Mouse (Mus musculus): Measurements from ENCODE around the gene Asz1. TPM values are rescaled to one million over a fixed set of nuclear protein-coding genes. Genes with fewer than 3 reads are reported as not detected.

Asz1 gene
- polyA plus RNA-seq, 1 experiment = not detected

DNA sequence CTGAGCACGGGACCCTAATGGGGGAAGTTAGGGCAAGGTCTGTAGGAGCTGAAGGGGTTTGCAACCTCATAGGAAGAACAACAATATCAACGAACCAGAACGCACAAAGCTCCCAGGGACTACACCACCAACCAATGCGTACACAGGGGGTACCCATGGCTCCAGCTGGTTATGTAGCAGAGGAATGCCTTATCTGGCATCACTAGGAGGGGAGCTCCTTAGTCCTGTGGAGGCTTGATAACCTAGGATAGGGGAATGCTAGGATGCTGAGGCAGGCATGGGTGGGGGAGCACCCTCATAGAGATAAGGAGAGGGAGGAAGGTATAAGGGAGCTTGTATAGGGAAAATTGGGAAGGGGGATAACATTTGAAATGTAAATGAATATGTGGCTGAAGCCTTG, 51.0 kb downstream of the Asz1 start:
- H3K27me3 ChIP-seq (ENCODE audit: control insufficient read depth, insufficient read depth, insufficient read length) = no peaks in the 10 kb centered on the region
- no peak for TF ChIP-seq USF1 (IDR thresholded peaks at IDR 0.05; ENCODE audit: low read depth)
- TF ChIP-seq MAX (IDR thresholded peaks at IDR 0.05) = no peak
- TF ChIP-seq CTCF (IDR thresholded peaks at IDR 0.05; ENCODE audit: control insufficient read depth, insufficient read depth, insufficient read length) = no peak
- no peak for TF ChIP-seq MYOG (IDR thresholded peaks at IDR 0.05; ENCODE audit: control insufficient read depth, extremely low read depth, insufficient read length)
- no peak for TF ChIP-seq CEBPB (IDR thresholded peaks at IDR 0.05; ENCODE audit: low read depth)
- no peak for TF ChIP-seq FOSL1 (IDR thresholded peaks at IDR 0.05; ENCODE audit: insufficient read depth, low read length, poor library complexity, severe bottlenecking)
- no peak for TF ChIP-seq MYOD1 (IDR thresholded peaks at IDR 0.05; ENCODE audit: control insufficient read depth, insufficient read length, low read depth)
- H3K36me3 ChIP-seq (ENCODE audit: control insufficient read depth, insufficient read depth) = no peaks in the 10 kb centered on the region
- no peaks in the 10 kb centered on the region for H3K79me3 ChIP-seq (ENCODE audit: low read depth)
- H3ac ChIP-seq (ENCODE audit: control insufficient read depth, insufficient read length, low read depth) = no peak overlapping the region
- no peak overlapping the region for H3K4me3 ChIP-seq (ENCODE audit: insufficient read depth, poor library complexity, severe bottlenecking)
- no peaks in the 10 kb centered on the region for H3K79me2 ChIP-seq (ENCODE audit: control insufficient read depth, insufficient read depth)

DNA sequence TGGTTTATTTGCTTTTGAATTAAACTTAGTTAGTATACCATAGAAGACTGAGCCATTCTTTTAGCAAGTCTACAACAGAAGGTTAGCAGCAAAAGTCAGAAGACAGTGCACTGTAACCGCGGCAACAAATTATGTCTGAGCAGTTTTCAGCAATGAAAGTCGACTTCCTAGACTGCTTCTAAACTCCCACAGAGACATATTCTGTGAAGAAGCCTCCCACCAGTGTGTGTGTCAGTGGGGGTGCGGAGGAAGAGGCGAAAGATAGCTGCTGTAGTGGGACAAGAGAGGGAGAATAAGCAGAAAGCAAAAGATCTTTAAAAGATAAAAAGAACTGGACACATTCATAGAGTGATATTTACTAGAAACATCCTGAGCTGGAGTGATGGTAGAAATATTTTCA, 57.2 kb downstream of the Asz1 start:
- TF ChIP-seq CEBPB (IDR thresholded peaks at IDR 0.05; ENCODE audit: low read depth) (no peak), MYOD1 (IDR thresholded peaks at IDR 0.05; ENCODE audit: control insufficient read depth, insufficient read length, low read depth) (no peak), FOSL1 (IDR thresholded peaks at IDR 0.05; ENCODE audit: insufficient read depth, low read length, poor library complexity, severe bottlenecking) (no peak), USF1 (IDR thresholded peaks at IDR 0.05; ENCODE audit: low read depth) (no peak), MYOG (IDR thresholded peaks at IDR 0.05; ENCODE audit: control insufficient read depth, extremely low read depth, insufficient read length) (no peak), MAX (IDR thresholded peaks at IDR 0.05) (no peak), CTCF (IDR thresholded peaks at IDR 0.05; ENCODE audit: control insufficient read depth, insufficient read depth, insufficient read length) (no peak)
- H3K79me2 ChIP-seq (ENCODE audit: control insufficient read depth, insufficient read depth) = no peaks in the 10 kb centered on the region
- no peak overlapping the region for H3ac ChIP-seq (ENCODE audit: control insufficient read depth, insufficient read length, low read depth)
- H3K79me3 ChIP-seq (ENCODE audit: low read depth) = no peaks in the 10 kb centered on the region
- H3K27me3 ChIP-seq (ENCODE audit: control insufficient read depth, insufficient read depth, insufficient read length) = no peaks in the 10 kb centered on the region
- H3K36me3 ChIP-seq (ENCODE audit: control insufficient read depth, insufficient read depth) = no peaks in the 10 kb centered on the region
- no peak overlapping the region for H3K4me3 ChIP-seq (ENCODE audit: insufficient read depth, poor library complexity, severe bottlenecking)

DNA sequence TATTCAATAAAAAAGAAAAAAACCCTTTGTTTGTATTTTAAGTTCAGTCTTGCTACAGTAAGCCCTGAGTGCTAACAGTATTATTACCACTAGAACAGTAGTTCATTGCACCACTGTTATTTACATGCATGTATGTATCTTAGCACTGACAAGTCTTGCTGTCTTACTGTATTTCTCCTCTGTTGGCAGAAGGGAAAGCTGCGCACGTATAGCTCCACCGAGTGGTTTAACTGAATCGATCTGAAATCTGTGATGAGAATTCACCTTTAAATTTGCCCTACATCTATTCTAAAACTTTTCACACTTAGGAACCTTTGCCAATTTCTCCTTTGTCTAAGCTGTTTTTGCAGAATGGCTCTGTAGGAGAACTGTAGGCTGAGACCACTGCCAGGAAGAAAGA, 64.6 kb downstream of the Asz1 start:
- no peaks in the 10 kb centered on the region for H3K79me2 ChIP-seq (ENCODE audit: control insufficient read depth, insufficient read depth)
- H3K79me3 ChIP-seq (ENCODE audit: low read depth) = no peaks in the 10 kb centered on the region
- H3ac ChIP-seq (ENCODE audit: control insufficient read depth, insufficient read length, low read depth) = no peak overlapping the region
- H3K27me3 ChIP-seq (ENCODE audit: control insufficient read depth, insufficient read depth, insufficient read length) = no peaks in the 10 kb centered on the region
- TF ChIP-seq FOSL1 (IDR thresholded peaks at IDR 0.05; ENCODE audit: insufficient read depth, low read length, poor library complexity, severe bottlenecking) = no peak
- TF ChIP-seq MYOG (IDR thresholded peaks at IDR 0.05; ENCODE audit: control insufficient read depth, extremely low read depth, insufficient read length) = no peak
- no peak overlapping the region for H3K4me3 ChIP-seq (ENCODE audit: insufficient read depth, poor library complexity, severe bottlenecking)
- no peaks in the 10 kb centered on the region for H3K36me3 ChIP-seq (ENCODE audit: control insufficient read depth, insufficient read depth)

DNA sequence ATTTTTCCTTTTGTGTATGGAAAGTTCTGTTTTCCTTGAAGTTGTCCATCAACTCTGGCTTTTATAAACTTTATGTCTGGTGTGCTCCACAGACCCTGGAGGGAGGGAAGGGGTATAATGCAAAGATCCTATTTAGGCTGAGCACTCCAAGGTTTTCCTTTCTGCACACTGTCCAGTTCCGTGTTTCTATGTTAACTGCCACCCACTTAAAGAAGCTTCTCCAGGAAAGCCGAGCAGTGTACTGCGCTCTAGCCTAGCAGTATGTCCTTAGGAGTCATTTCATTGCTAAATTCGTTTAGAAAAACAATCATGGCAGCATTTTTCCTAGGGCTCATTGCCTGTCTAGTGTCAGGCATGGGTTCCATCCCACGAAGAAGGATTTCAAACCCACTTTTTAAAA, 65.7 kb downstream of the Asz1 start:
- Histone ChIP-seq H3ac (ENCODE audit: control insufficient read depth, insufficient read length, low read depth) (no peak overlapping the region), H3K36me3 (ENCODE audit: control insufficient read depth, insufficient read depth) (no peaks in the 10 kb centered on the region), H3K27me3 (ENCODE audit: control insufficient read depth, insufficient read depth, insufficient read length) (no peaks in the 10 kb centered on the region), H3K79me3 (ENCODE audit: low read depth) (no peaks in the 10 kb centered on the region), H3K4me3 (ENCODE audit: insufficient read depth, poor library complexity, severe bottlenecking) (no peak overlapping the region), H3K79me2 (ENCODE audit: control insufficient read depth, insufficient read depth) (no peaks in the 10 kb centered on the region)
- TF ChIP-seq CTCF (IDR thresholded peaks at IDR 0.05; ENCODE audit: control insufficient read depth, insufficient read depth, insufficient read length) = no peak
- TF ChIP-seq FOSL1 (IDR thresholded peaks at IDR 0.05; ENCODE audit: insufficient read depth, low read length, poor library complexity, severe bottlenecking) = no peak
- no peak for TF ChIP-seq USF1 (IDR thresholded peaks at IDR 0.05; ENCODE audit: low read depth)
- TF ChIP-seq MYOG (IDR thresholded peaks at IDR 0.05; ENCODE audit: control insufficient read depth, extremely low read depth, insufficient read length) = no peak
- no peak for TF ChIP-seq MYOD1 (IDR thresholded peaks at IDR 0.05; ENCODE audit: control insufficient read depth, insufficient read length, low read depth)
- no peak for TF ChIP-seq MAX (IDR thresholded peaks at IDR 0.05)
- TF ChIP-seq CEBPB (IDR thresholded peaks at IDR 0.05; ENCODE audit: low read depth) = no peak

DNA sequence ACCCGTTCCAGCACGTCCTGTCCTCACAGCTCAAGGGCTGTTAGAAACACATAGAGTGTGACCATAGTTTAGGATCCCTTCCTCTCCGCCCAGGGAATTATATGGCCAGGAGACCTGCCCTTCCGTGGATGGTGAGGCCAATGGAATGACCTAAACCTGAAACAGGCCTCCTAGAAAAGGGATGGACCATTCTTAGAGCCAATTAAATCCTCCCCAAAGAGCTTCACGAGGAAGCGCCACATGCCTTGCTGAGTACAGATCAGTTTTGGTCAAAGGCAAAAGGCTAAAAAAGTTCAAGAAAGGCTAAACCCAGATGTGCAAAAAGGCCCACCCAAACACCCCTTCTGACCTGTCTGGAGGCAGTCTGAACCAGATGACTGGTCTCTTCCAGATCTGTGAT, 76.6 kb downstream of the Asz1 start:
- no peaks in the 10 kb centered on the region for H3K36me3 ChIP-seq (ENCODE audit: control insufficient read depth, insufficient read depth)
- no peaks in the 10 kb centered on the region for H3K79me2 ChIP-seq (ENCODE audit: control insufficient read depth, insufficient read depth)
- H3K79me3 ChIP-seq (ENCODE audit: low read depth) = no peaks in the 10 kb centered on the region
- no peak overlapping the region for H3ac ChIP-seq (ENCODE audit: control insufficient read depth, insufficient read length, low read depth)
- H3K4me3 ChIP-seq (ENCODE audit: insufficient read depth, poor library complexity, severe bottlenecking) = no peak overlapping the region
- TF ChIP-seq USF1 (IDR thresholded peaks at IDR 0.05; ENCODE audit: low read depth) = no peak
- TF ChIP-seq MYOD1 (IDR thresholded peaks at IDR 0.05; ENCODE audit: control insufficient read depth, insufficient read length, low read depth) = no peak
- no peak for TF ChIP-seq CEBPB (IDR thresholded peaks at IDR 0.05; ENCODE audit: low read depth)
- TF ChIP-seq MYOG (IDR thresholded peaks at IDR 0.05; ENCODE audit: control insufficient read depth, extremely low read depth, insufficient read length) = no peak
- no peak for TF ChIP-seq CTCF (IDR thresholded peaks at IDR 0.05; ENCODE audit: control insufficient read depth, insufficient read depth, insufficient read length)
- TF ChIP-seq MAX (IDR thresholded peaks at IDR 0.05) = no peak
- TF ChIP-seq FOSL1 (IDR thresholded peaks at IDR 0.05; ENCODE audit: insufficient read depth, low read length, poor library complexity, severe bottlenecking) = no peak
- no peaks in the 10 kb centered on the region for H3K27me3 ChIP-seq (ENCODE audit: control insufficient read depth, insufficient read depth, insufficient read length)

DNA sequence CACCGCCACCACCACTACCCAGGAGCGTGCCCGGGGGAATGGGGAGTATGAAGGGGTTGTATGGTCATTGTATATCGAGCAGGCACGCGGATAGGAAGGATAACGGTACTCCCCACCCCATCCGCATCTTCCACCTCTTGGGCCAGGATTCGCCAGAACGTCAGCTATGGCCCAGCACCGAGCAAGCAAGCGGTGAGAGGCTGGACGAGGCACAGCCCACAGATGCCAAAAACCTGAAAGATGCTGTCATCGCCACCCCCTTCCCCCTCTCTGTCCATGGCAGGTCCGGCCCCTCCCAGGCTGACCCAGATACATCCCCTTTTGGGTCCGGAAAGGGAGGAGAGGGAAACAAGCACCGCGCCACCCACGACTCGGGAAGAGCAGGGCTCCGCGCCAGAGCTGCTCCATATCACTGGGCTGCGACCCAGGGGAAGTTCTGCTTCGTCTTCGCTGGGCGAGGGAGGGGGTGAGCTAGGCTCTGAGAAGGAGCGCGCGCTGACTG, 77.3 kb downstream of the Asz1 start:
- TF ChIP-seq MAX (IDR thresholded peaks at IDR 0.05) = no peak
- TF ChIP-seq CTCF (IDR thresholded peaks at IDR 0.05; ENCODE audit: control insufficient read depth, insufficient read depth, insufficient read length) = no peak
- TF ChIP-seq FOSL1 (IDR thresholded peaks at IDR 0.05; ENCODE audit: insufficient read depth, low read length, poor library complexity, severe bottlenecking) = no peak

More for the DNA sequence above, 77.3 kb downstream of the Asz1 start:
- H3K79me3 ChIP-seq (ENCODE audit: low read depth) = no peaks in the 10 kb centered on the region
- H3K4me3 ChIP-seq (ENCODE audit: insufficient read depth, poor library complexity, severe bottlenecking) = no peak overlapping the region
- no peak overlapping the region for H3ac ChIP-seq (ENCODE audit: control insufficient read depth, insufficient read length, low read depth)
- no peaks in the 10 kb centered on the region for H3K27me3 ChIP-seq (ENCODE audit: control insufficient read depth, insufficient read depth, insufficient read length)
- H3K79me2 ChIP-seq (ENCODE audit: control insufficient read depth, insufficient read depth) = no peaks in the 10 kb centered on the region
- no peaks in the 10 kb centered on the region for H3K36me3 ChIP-seq (ENCODE audit: control insufficient read depth, insufficient read depth)

Measured in C2C12 (cell line).